Mouse (Mus musculus): ENCODE results near the gene Celf2.
A peak's percentile ranks its signal among the peaks of the same experiment; 100 is the strongest.
"Not testable (repeated sequence)": the region's sequence is repeated elsewhere in the genome, so short reads cannot be mapped to it uniquely, and the experiment has no call there.

Celf2 gene

GRCm38 (mm10) chr2:6582711-6583110, 926.7 kb downstream of the Celf2 start:
- DNase-seq = no peak

- DNase-seq = peak; percentile 78
Measured at GRCm38 (mm10) chr2:6580066-6580465, 929.3 kb downstream of the Celf2 start.

DNA sequence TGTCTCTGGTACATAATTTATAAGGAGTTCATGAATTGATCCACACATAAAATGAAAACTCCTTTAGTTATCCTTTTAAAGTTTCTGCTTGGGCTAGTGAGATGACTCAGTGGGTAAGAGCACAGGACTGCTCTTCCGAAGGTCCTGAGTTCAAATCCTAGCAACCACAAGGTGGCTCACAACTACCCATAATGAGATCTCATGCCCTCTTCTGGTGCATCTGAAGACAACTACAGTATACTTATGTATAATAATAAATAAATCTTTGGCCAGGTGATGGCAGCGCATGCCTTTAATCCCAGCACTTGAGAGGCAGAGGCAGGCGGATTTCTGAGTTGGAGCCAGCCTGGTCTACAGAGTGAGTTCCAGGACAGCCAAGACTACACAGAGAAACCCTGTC, 934.0 kb downstream of the Celf2 start:
- DNase-seq = not testable (repeated sequence)

GRCm38 (mm10) chr2:6573640-6574039, 935.7 kb downstream of the Celf2 start:
- DNase-seq = peak; percentile 62

GRCm38 (mm10) chr2:6572976-6573375, 936.4 kb downstream of the Celf2 start:
- DNase-seq = peak; percentile 64

- DNase-seq = no peak
Measured at GRCm38 (mm10) chr2:6569040-6569542, 940.3 kb downstream of the Celf2 start.

DNA sequence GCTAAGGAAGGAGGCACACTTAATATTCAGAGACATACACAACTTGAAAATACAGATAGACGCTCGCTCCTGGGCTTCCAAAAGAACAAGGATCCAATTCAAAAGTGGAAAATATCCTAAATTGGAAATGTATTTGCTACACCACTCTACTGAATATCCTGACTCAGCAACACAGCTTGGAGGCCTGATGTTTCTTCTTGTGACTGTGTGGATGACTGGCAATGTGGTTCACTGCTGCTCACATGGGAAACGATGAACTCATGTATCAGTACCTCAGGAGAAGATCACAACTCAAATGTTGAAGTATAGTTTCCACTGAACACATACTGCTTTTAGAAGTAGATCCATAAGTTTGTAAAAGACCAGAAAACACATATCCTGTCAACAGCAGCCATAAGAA, 944.2 kb downstream of the Celf2 start:
- no peak for DNase-seq

DNA sequence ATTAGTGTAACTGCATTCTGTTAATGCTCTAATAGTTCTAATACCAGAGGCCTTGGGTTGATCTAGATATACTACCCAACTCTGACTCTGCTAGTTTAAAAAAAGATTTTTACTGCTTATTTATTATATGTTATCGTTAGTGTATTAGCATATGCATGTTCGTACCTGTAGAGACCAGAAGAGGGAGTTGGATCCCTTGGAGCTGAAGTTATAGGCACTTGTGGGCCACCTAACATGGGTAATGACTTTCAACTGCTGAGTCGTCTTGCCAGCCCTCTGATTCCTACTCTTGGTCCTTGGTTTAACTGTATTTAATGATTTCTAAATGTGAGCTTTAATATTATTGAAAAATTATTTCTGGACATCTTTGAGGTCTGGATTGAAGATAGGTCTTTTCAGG, 948.0 kb downstream of the Celf2 start:
- DNase-seq = no peak

DNA sequence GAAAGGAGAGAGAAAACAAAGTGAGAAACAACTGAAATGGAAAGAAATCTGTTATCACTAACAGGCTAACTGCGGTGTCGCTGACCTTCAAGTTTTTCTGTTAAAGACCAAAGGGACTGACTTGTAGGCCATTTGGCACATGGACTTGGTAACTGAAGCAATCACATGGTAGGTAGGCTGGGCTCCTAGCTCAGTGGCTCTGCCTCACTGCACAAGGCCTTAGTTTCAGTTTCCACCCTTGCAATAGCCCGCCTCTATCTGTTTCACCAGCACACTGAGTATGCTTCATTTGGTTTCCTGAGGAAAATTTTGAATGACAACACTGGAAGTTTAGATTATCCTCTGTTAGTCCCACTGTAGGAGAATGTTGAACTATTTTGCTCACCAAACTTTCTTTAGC, 948.6 kb downstream of the Celf2 start:
- DNase-seq = no peak

DNA sequence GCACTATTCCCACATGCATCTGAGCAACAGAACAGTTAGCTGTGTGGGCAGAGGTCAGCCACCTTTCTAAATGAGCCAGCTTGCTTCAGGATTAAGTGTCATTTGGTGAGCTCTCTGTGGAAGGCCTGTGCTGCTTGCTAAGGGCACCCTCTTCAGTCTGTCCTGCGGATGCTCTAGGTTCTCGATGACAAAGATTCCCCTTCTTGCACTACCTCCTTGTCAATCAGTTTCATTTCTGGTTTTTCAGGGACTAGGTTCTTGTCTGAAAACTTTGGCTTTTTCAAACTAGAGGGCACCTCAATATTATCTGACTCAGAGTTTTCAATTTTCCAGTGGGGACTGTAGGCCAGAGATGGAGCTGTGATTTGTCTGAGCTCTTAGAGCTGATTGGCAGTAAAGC, 949.8 kb downstream of the Celf2 start:
- no peak for DNase-seq

DNA sequence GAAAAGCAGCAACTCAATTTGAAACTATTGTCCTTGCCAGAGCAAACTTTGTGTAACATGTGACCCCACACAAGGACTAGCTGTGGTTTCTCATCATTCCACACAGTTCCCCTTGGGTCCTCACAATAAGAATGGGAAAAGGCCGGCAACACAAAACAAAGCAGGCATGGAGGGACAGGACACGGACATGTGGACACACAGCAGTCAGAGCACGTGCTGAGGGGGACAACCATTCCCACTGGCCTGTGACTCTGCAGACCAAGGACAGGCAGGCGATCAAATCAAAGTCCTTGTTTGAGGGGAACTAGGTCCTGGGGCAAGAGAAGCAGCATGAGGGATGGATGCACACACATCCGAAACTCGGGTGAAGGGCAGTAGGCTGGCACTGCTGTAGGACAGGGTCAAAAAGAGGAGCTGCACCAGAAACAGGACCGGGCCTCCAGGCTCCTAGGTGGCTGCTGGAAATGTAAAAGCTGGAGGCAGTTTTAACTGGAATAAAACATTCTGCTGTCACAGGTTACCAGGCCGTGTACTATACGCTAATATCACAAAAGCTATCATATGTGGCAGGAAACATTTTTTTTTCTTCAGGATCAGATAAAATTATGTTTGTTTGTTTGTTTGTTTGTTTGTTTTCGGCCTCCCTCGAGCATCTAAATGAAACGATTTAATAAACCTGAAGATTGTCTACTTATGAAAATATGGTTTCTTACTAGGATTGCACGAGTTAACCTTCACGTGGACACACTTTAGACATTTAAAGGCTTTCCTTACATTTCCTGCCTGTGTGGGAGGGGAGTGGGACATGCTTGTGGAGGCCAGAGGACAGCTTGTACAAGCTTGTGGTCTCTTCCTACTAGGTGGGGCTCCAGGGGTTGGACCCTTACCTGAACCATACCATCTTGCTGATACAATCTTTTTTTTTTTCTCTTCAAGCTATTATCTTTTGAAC, 950.8 kb downstream of the Celf2 start:
- no peak for DNase-seq

- no peak for DNase-seq
Measured at GRCm38 (mm10) chr2:6557749-6558148, 951.6 kb downstream of the Celf2 start.

DNA sequence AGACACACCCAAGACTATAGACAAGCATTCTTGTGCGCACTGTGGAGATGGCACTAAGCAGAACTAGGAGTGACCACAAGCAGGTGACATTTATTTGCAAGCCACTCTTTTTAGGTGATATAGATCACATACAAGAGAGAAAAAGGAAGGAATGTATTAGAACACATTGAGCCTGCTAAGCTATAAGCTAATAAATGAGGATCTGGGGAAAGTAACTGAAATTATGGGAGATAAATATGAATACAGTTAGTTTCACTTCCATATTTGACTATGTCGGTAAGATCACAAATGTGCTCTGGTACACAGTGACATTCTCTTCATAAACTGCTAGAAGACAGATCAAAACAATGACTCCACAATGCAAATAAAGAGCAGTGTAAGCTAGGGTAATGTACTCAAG, 952.5 kb downstream of the Celf2 start:
- DNase-seq = no peak

DNA sequence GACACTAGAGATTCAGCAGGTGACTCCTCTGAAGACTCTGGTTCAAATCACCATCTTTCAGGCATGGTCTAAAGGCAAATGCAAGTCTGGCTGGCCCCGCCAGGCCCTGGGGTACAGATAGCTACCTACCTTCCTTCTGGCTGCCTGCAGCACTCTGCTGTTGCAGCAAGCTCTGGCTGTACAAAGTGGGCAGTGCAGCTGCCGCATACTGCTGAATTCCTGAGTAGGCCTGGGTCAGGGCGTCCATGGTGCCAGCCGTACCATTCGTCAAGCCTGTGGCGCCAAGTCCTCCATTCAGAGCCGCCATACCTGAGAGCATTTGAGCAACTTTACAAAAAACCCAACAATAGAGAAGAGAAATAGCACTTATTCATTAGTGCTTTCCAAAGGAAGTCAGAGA, 955.7 kb downstream of the Celf2 start:
- peak; percentile 65 for DNase-seq

DNA sequence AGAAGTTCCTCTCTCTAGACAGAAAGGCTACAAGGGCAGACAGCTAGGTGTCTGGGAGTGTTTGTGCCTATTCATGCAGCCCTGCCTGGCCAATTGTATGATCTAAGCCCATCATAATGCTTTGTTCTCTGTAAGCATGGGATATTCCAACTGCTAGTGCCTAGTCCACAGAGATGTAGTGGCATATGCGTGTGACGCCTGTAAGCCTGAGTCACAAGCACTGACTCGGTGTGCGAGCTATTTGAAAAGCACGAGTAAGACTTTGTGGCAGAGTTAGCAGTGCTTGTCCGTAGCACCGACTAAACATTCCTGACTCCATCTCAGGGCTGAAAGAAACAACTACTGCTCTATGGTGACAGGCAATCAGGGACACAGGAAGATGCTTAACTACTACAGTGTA, 960.1 kb downstream of the Celf2 start:
- DNase-seq = peak; percentile 72

GRCm38 (mm10) chr2:6547139-6547664, 962.2 kb downstream of the Celf2 start:
- DNase-seq = peak; percentile 91

GRCm38 (mm10) chr2:6546462-6547138, 962.8 kb downstream of the Celf2 start:
- peak; percentile 4 for DNase-seq

DNA sequence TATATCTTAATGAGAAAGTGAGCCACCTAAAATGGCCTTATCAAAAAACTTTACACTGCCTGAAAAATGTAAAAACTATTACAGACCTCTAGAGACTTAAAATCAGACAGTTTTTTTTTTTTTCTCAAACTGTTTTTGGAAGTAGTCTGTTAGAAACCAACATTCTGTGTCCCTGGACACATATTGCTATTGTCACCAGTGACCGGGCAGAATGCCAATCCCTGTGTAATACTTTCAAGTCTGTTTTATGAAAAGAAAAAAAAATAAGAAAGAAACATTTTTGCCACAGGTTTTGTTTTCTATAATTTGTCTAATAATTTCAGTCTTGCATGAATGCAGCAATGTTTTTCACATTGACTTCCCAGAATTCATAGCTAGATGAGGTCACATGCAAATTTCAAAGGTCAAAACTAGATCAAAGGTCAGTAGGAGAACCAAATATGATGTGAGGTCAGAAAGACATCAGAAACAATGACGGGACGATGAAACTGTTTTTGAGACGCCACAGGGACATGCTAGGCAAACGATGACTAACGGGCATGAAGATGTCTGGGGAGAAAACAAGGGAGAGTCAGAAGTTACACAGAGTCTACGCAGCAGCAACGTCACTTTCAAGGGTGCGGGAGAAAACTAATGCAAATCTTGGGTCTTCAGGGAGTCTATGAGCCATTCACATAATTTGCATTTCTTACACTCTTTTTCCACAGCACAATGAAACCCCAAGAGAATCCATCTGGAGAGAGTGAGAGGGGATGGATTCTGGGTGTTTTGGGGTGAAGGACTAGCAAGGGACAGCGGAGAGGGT, 964.0 kb downstream of the Celf2 start:
- peak; percentile 84 for DNase-seq

DNA sequence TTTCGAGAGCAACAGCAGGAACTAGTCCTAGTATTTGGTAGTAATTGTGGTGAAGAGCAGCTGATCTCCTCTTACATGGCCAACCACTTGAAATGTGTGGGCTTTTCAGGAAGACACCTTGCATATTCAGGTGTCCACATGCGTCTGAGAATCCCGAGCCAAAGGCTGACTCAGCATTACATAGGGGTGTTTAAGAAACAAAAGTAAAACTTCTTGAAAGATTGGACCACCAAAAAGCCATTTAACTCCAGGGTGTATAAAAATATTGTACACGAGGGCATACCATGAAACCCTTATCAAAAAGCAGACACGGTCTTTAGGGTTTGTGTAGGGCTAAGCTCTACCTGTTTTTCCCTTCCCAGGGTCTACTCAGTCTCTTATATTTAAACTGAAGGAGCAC, 965.7 kb downstream of the Celf2 start:
- DNase-seq = peak; percentile 81

DNA sequence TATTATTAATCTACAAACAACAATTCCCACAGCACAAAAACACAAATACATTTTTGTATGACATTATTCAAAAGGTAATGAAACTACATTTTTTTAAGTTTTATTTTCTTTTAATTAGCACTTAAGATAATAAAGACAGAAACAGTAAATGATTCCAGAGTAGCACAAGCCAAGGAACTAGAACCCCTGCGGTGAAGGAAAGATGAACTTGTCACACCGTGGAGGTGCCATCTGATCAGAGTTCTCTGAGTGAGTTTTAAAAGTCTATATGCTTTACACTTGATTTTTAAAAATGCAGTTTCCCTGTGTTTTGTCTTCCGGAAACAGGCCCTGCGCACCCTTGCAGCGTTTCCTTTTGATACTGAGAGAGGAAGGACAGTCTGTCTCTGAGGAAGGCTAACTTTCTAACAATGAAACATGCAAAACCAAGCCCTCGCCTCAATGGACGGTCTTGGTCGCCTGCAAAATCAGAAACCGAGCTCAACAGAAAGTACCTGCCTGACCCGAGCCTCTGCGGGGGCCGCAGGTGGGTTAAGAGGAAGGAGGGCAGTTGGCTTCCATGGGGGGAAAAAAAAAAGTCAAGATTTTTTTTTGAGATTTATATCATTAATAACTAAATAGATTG, 966.7 kb downstream of the Celf2 start:
- peak; percentile 84 for DNase-seq

- DNase-seq = peak; percentile 85
Measured at GRCm38 (mm10) chr2:6540825-6541224, 968.5 kb downstream of the Celf2 start.

GRCm38 (mm10) chr2:6540092-6540491, 969.3 kb downstream of the Celf2 start:
- DNase-seq = peak; percentile 95
